Mouse (Mus musculus) midbrain, embryonic 16.5 days (tissue): Measurements from ENCODE around the gene Pcgf2. TPM values are rescaled to one million over a fixed set of nuclear protein-coding genes. Genes with fewer than 3 reads are reported as not detected.
"Not testable (repeated sequence)": the region's sequence is repeated elsewhere in the genome, so short reads cannot be mapped to it uniquely, and the experiment has no call there.

ENCODE experiments used
- ATAC-seq: fragments of 200-750 bp; cut with Nextera tagmentation; 2 replicates; pipeline ENCODE4 v1.8.0; 2017; ENCODE audit warnings: moderate TSS enrichment
- H3K27ac ChIP-seq: fragments of 300-500 bp; sonication (generic); 2 replicates; pipeline ENCODE4 v1.5.1; 2014; ENCODE audit warnings: mild to moderate bottlenecking, low read length, mixed read lengths
- H3K27me3 ChIP-seq: fragments of 300-500 bp; sonication (generic); 2 replicates; pipeline ENCODE4 v1.6.1; 2014; ENCODE audit warnings: low read depth, low read length, mixed read lengths; ENCODE audit not compliant: control insufficient read depth, insufficient read depth
- H3K36me3 ChIP-seq: fragments of 300-500 bp; sonication (generic); 2 replicates; pipeline ENCODE4 v1.6.1; 2014; ENCODE audit warnings: mild to moderate bottlenecking, low read length, moderate library complexity, mixed read lengths; ENCODE audit not compliant: control insufficient read depth, insufficient read depth
- H3K4me1 ChIP-seq: fragments of 300-500 bp; sonication (generic); 2 replicates; pipeline ENCODE4 v1.6.1; 2014; ENCODE audit warnings: mild to moderate bottlenecking, low read length, mixed read lengths; ENCODE audit not compliant: control insufficient read depth, insufficient read depth
- H3K4me2 ChIP-seq: fragments of 300-500 bp; sonication (generic); 2 replicates; pipeline ENCODE4 v1.6.1; 2014; ENCODE audit warnings: mild to moderate bottlenecking, low read length, mixed read lengths
- H3K4me3 ChIP-seq: fragments of 300-500 bp; sonication (generic); 2 replicates; pipeline ENCODE4 v1.5.1; 2014; ENCODE audit warnings: low read depth, mild to moderate bottlenecking, low read length, moderate library complexity, mixed read lengths
- H3K9ac ChIP-seq: fragments of 300-500 bp; sonication (generic); 2 replicates; pipeline ENCODE4 v1.6.1; 2014; ENCODE audit warnings: low read depth, low read length, mixed read lengths
- H3K9me3 ChIP-seq: fragments of 300-500 bp; sonication (generic); replicated peaks from 2 replicates; pipeline ENCODE4 v1.6.1; 2014; ENCODE audit warnings: mild to moderate bottlenecking, low read length, mixed read lengths; ENCODE audit not compliant: control insufficient read depth, poor library complexity, severe bottlenecking
- WGBS: fragments of 180-500 bp; shearing (Covaris S2); extraction: QIAGEN DNeasy Blood & Tissue Kit; methylation state at CpG from one replicate; pipeline ENCODE4 v1.1.7; 2014; 5-methylcytosine and 5-hydroxymethylcytosine counted together
- polyA plus RNA-seq: library from polyadenylated mRNA; unstranded; fragments of >200 nt; fragmentation: Nextera tagmentation; extraction: Ambion mirVana; gene quantifications from 2 replicates; pipeline ENCODE4 v1.2.1, GENCODE M21; 2015

Pcgf2 gene
- polyA plus RNA-seq, 1 experiment from 2014 or later: 18.2 TPM

DNA sequence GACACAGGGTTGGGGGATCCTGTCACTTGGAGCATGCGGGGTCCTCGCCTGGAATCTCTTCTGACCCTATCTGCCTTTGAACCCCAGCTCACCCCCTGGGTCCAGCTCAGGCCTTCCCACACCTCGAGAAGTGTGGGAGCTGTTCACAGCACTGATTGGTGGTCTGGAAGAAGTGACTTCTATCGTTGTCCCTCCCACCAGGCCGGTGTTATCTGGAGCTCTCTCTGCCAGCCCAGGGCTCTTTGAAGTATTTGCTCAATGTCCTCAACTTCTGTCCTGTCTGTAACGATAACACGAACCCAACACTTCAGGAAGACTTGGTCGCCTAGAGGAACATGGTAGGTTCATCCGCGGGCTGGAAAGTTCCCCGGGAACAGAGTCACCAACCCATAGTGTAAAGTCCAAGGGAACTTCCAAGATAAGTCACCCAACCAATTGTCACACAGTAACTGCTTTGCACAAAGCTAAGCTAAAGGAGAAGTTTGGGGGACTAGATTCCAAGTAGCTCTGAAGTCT, 41.5 kb downstream of the Pcgf2 start:
- Histone ChIP-seq H3K9ac (no peak overlapping the region), H3K4me1 (peaks cover 21% of the 10 kb centered on the region), H3K9me3 (no peaks in the 10 kb centered on the region), H3K36me3 (no peaks in the 10 kb centered on the region), H3K27ac (no peak overlapping the region), H3K27me3 (peaks cover 7% of the 10 kb centered on the region), H3K4me3 (no peak overlapping the region), H3K4me2 (no peak overlapping the region; the same call in 1 of the 2 replicates)
- 75% methylated on average over 11 of the region's 11 CpGs for WGBS
- no peak for ATAC-seq

DNA sequence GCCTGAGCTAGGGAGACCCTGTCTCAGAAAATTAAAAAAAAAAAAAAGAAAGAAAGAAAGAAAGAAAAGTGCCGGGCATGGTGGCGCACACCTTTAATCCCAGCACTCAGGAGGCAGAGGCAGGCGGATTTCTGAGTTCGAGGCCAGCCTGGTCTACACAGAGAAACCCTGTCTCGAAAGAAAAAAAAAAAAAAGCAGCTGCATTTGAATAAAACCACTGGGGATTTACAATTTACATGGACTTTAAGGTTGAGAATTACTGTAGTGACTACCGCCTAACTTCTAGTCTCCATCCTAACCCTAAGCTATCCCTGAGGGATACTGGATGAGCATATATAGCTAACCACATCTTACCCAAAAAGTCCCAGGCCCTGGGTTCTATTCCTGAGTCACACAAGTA, 42.3 kb downstream of the Pcgf2 start:
- not testable (repeated sequence) for H3K4me2 ChIP-seq, H3K27ac ChIP-seq, H3K27me3 ChIP-seq, H3K9me3 ChIP-seq, H3K4me3 ChIP-seq, H3K36me3 ChIP-seq, H3K9ac ChIP-seq, ATAC-seq
- 89% methylated on average over 6 of the region's 6 CpGs for WGBS
- H3K4me1 ChIP-seq: peaks cover 21% of the 10 kb centered on the region

DNA sequence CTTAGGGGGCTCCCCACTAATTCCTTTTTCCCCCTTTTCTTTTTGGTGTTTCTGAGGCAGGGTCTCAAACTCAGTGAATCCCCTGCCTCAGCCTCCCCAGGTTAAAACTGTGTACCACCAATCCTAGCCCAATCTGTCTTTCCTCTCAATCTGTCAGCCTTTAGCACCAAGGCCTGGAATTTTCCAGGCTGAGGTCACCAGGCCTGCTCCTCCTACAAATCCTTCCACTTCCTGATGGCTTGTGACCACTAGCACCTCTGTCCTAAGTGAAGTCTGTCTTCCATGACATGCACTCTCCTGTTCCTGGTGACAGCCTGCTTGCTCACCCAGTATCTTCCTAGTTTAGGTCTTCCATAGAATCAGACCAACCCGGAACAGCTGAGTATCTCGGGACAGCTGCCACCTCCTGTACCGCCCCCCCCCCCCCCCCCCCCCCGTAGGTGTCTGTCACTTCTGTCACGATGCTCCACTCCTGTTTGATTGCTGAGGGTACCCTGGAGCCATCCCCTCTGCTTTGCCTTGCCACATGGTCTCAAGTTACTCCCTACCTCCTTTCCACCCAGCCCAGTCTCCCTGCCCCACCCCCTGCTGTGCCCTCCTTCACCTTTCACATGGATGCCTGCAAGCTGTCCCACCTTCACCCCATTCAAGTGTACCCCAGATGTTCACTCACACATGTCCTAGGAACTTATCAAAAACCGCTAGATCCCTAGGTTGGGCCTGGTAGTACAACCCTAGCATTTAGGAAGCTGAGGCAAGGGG, 42.9 kb downstream of the Pcgf2 start:
- peaks cover 21% of the 10 kb centered on the region for H3K4me1 ChIP-seq
- no peak overlapping the region for H3K4me2 ChIP-seq
- no peaks in the 10 kb centered on the region for H3K36me3 ChIP-seq
- H3K4me3 ChIP-seq: no peak overlapping the region
- no peaks in the 10 kb centered on the region for H3K9me3 ChIP-seq
- H3K27ac ChIP-seq: no peak overlapping the region
- no peak overlapping the region for H3K9ac ChIP-seq
- 59% methylated on average over 4 of the region's 6 CpGs for WGBS
- ATAC-seq: no peak
- peaks cover 7% of the 10 kb centered on the region for H3K27me3 ChIP-seq

DNA sequence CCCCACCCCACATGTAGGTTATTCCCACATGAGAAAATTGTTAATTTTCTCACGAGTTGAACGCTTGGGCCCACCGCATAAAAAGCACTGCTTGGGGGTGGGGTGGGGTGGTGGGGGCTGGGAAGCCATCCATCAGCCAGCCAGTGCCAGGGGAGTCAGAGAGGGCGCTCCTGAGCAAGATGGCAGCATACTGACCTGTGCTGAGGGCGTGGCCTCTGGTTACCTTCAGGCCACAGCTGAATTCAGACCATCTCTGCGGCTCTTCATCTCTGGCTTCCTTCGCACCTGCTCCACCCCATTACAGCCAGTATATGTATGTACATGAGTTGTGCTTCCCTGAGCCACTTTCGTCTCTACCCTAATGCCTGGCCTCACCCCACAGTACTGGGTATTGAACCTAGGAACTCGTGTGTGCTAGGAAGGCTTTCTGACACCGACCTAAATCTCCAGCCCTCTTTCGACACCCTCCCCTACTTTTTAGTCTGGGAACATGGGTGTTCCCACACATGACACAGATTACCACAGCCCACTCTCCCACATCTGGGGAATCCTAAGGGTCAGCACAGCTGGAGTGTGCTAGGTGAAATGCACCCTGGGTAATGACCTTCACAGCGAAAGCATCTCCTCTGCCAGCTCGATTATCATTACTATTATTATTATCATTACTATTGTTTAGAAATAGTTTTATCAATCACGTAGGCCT, 43.9 kb downstream of the Pcgf2 start:
- no peak for ATAC-seq
- H3K4me1 ChIP-seq: peaks cover 14% of the 10 kb centered on the region
- H3K27me3 ChIP-seq: peaks cover under 1% of the 10 kb centered on the region; the same call in 1 of the 2 replicates
- no peak overlapping the region for H3K27ac ChIP-seq
- no peak overlapping the region for H3K4me3 ChIP-seq
- no peak overlapping the region for H3K9ac ChIP-seq
- 73% methylated on average over 14 of the region's 14 CpGs for WGBS
- no peaks in the 10 kb centered on the region for H3K9me3 ChIP-seq
- H3K4me2 ChIP-seq: no peak overlapping the region
- no peaks in the 10 kb centered on the region for H3K36me3 ChIP-seq

DNA sequence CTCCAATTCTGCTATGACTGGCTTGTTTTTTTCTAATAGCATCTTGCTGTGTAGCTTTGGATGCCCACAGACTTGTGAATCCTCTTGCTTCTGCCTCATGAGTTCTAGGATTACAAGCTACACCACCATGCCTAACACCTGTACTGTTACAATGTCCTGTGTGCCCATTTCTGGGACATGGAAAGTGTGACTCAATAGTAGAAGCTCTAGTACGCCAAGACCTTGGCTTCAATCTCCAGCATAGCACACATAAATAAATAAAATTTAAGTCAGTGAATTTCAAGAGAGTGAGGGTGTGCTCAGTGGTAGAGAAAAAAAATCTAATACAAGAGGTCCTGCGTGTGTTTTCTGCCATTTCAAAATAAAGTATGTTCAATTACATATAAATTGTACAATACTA, 46.1 kb downstream of the Pcgf2 start:
- 95% methylated on average over 2 of the region's 2 CpGs for WGBS
- ATAC-seq: no peak
- Histone ChIP-seq H3K9me3 (no peaks in the 10 kb centered on the region), H3K27me3 (no peaks in the 10 kb centered on the region), H3K4me3 (no peak overlapping the region), H3K9ac (no peak overlapping the region), H3K27ac (no peak overlapping the region), H3K4me2 (no peak overlapping the region), H3K4me1 (no peaks in the 10 kb centered on the region; the same call in 1 of the 2 replicates), H3K36me3 (no peaks in the 10 kb centered on the region)

DNA sequence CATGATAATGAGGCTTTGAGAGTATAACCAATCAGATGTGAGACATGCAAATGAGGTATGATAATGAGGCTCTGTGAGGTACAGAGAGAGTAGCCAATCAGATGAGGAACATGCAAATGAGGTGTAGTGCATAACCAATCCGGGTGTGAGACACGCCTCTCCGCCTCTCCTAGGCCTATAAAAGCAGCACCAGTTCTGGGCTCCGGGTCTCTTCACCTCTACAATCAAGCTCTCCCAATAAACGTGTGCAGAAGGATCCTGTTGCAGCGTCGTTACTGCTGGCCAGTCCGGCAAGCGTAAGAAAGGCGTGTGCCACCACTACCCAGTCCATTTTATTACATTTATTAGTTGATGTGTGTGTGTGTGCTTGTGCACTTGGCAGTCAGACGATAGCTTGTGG, 46.9 kb downstream of the Pcgf2 start:
- H3K4me3 ChIP-seq, H3K4me2 ChIP-seq, H3K4me1 ChIP-seq, H3K36me3 ChIP-seq, H3K9me3 ChIP-seq, H3K27me3 ChIP-seq, H3K9ac ChIP-seq, ATAC-seq, H3K27ac ChIP-seq: not testable (repeated sequence)
- WGBS: 96% methylated on average over 11 of the region's 11 CpGs

DNA sequence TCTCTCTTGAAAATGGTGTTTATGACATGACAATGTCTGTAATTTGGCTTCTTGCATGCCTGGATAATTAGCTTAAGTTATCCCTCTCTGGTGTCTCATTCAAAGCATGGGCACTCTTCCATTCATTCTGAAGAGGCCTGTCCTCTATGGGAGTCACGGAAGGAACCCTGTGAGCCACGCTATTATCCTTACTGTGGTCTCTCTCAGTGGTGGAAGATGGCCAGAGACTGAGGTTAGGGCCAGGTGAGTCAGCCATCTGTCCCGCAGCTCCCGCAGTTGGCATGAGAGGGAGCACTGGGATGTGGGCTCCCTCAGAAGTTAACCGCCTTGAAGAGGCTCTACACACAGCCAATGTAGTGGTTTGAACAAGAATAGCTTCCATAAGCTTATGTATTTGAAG, 50.0 kb downstream of the Pcgf2 start:
- no peaks in the 10 kb centered on the region for H3K4me1 ChIP-seq
- no peak overlapping the region for H3K4me3 ChIP-seq
- H3K27me3 ChIP-seq: no peaks in the 10 kb centered on the region
- H3K36me3 ChIP-seq: no peaks in the 10 kb centered on the region
- H3K9me3 ChIP-seq: no peaks in the 10 kb centered on the region
- no peak overlapping the region for H3K4me2 ChIP-seq
- H3K9ac ChIP-seq: no peak overlapping the region
- H3K27ac ChIP-seq: no peak overlapping the region
- WGBS: 55% methylated on average over 5 of the region's 5 CpGs
- ATAC-seq: no peak

DNA sequence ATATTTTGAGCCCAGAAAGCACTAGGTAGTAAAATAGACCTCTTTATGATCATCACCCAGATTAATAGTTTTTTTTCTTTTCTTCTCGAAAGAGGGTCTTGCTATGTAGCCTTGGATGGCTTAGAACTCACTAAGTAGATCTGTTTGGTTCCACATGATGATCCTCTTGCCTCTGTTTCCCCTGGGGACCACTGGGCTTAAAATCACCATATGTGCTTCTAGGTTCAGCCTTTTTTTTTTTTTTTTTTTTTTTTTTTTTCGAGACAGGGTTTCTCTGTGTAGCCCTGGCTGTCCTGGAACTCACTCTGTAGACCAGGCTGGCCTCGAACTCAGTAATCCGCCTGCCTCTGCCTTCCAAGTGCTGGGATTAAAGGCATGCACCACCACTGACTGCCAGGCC, 51.8 kb downstream of the Pcgf2 start:
- H3K27me3 ChIP-seq, H3K4me3 ChIP-seq, H3K4me1 ChIP-seq, ATAC-seq, H3K9me3 ChIP-seq, H3K27ac ChIP-seq, H3K36me3 ChIP-seq, H3K9ac ChIP-seq, H3K4me2 ChIP-seq: not testable (repeated sequence)
- 91% methylated on average over 3 of the region's 4 CpGs for whole genome bisulfite sequencing

DNA sequence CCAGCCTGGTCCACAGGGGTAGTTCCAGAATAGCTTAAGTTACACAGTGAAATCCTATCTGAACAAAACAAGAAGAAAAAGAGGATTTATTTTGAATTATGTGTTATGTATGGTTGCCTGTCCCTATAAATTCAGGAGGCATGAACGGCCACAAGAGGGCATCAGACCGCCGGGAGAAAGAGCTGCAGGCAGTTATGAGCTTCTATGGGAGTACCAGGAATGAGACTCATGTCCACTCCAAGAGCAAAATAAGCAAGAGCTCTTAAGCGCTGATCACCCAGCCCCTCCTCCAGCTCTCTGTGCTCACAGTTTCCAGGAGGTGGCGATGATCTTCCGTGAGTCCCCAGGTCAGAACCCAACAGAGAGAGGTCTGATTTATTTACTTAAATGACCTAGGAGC, 55.5 kb downstream of the Pcgf2 start:
- H3K36me3 ChIP-seq: no peaks in the 10 kb centered on the region
- no peak overlapping the region for H3K27ac ChIP-seq
- WGBS: 5% methylated on average over 6 of the region's 6 CpGs
- no peak overlapping the region for H3K9ac ChIP-seq
- no peaks in the 10 kb centered on the region for H3K27me3 ChIP-seq
- H3K4me3 ChIP-seq: no peak overlapping the region
- no peaks in the 10 kb centered on the region for H3K9me3 ChIP-seq
- H3K4me2 ChIP-seq: no peak overlapping the region
- no peak for ATAC-seq
- no peaks in the 10 kb centered on the region for H3K4me1 ChIP-seq
